Mouse (Mus musculus) hindbrain, embryonic 11.5 days (tissue): ENCODE measurements around the gene Thbs1. TPM values are rescaled to one million over a fixed set of nuclear protein-coding genes. Genes with fewer than 3 reads are reported as not detected.

Experiments
- ATAC-seq: fragments of 200-750 bp; cut with Nextera tagmentation; 2 replicates; pipeline ENCODE4 v1.8.0; 2017; ENCODE audit warnings: mild to moderate bottlenecking, moderate TSS enrichment, moderate library complexity; ENCODE audit not compliant: low FRiP score
- DNase-seq: peaks from one replicate; pipeline ENCODE4 v3.0.0-alpha.2; 2015; ENCODE audit warnings: low spot score
- H3K27ac ChIP-seq: fragments of 300-500 bp; sonication (generic); 2 replicates; pipeline ENCODE4 v1.5.1; 2014; ENCODE audit warnings: mild to moderate bottlenecking, low read depth, low read length
- H3K27me3 ChIP-seq: fragments of 300-500 bp; sonication (generic); 2 replicates; pipeline ENCODE4 v1.6.1; 2014; ENCODE audit warnings: mild to moderate bottlenecking, low read length, moderate library complexity, mixed read lengths; ENCODE audit not compliant: control insufficient read depth, insufficient read depth
- H3K36me3 ChIP-seq: fragments of 300-500 bp; sonication (generic); 2 replicates; pipeline ENCODE4 v1.6.1; 2014; ENCODE audit warnings: mild to moderate bottlenecking, low read length, moderate library complexity, mixed read lengths; ENCODE audit not compliant: control insufficient read depth, insufficient read depth
- H3K4me1 ChIP-seq: fragments of 300-500 bp; sonication (generic); replicated peaks from 2 replicates; pipeline ENCODE4 v1.6.1; 2014; ENCODE audit warnings: low read length, mixed read lengths; ENCODE audit not compliant: control insufficient read depth, insufficient read depth
- H3K4me2 ChIP-seq: fragments of 300-500 bp; sonication (generic); replicated peaks from 2 replicates; pipeline ENCODE4 v1.6.1; 2014; ENCODE audit warnings: mild to moderate bottlenecking, low read depth, low read length
- H3K4me3 ChIP-seq: fragments of 300-500 bp; sonication (generic); 2 replicates; pipeline ENCODE4 v1.5.1; 2014; ENCODE audit warnings: low read depth, low read length
- H3K9ac ChIP-seq: fragments of 300-500 bp; sonication (generic); 2 replicates; pipeline ENCODE4 v1.6.1; 2014; ENCODE audit warnings: low read depth, low read length
- H3K9me3 ChIP-seq: fragments of 300-500 bp; sonication (generic); 2 replicates; pipeline ENCODE4 v1.6.1; 2016; ENCODE audit warnings: low read length; ENCODE audit not compliant: control insufficient read depth
- WGBS: fragments of 180-500 bp; shearing (Covaris S2); extraction: QIAGEN DNeasy Blood & Tissue Kit; methylation state at CpG from one replicate; pipeline ENCODE4 v1.1.7; 2014; 5-methylcytosine and 5-hydroxymethylcytosine counted together
- polyA plus RNA-seq: library from polyadenylated mRNA; unstranded; fragments of >200 nt; fragmentation: Nextera tagmentation; extraction: Ambion mirVana; gene quantifications from 2 replicates; pipeline ENCODE4 v1.2.1, GENCODE M21; 2014

The Thbs1 gene
- polyA plus RNA-seq = 39.9 and 46.1 TPM in 2 replicates

DNA sequence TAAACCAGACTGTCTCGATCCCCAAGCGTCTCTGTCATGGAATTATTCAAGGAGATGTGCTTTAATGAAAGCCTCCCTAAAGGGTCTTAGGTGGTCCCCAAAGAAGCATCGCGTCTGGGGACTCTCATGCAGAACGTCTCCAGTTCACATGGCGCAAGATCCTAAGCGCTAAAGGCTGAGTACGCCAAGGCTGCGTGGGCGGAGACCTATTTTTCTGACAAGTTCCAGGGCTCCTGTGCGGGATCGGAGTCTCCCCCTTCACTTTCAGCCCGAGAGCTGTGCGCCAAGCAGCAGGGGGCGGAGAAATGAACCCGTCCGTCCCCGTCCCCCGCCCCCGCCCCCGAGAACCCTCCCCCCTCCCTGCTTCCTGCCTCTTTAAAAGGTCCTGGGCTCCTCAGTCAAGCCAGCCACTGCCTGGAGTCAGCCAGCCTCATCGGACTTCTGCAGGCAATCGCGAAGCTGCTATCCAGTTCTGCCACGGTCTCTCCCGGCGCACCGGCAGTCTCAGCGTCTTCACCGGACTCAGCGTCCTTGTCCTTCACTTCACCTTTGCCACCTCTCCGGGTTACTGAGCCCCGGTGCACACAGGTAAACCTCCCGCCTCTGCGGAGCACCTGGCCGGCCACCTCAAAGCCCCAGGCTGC lies at the start of gene Thbs1:
TSS of gene Thbs1 (plus strand) at position 389 of the 644 bp plus-strand sequence.
- under 1% methylated on average over 36 of the region's 36 CpGs for WGBS
- ATAC-seq (peak; percentile 82), DNase-seq (peak; percentile 74)
- Histone ChIP-seq H3K9me3 (no peaks in the 10 kb centered on the region), H3K4me3 (peak within 1 kb of the TSS; percentile 47), H3K4me1 (peaks cover 2% of the 10 kb centered on the region; the same call in 1 of the 2 replicates), H3K9ac (peak within 1 kb of the TSS; percentile 62), H3K27ac (no peak within 1 kb of the TSS), H3K27me3 (peaks cover 5% of the 10 kb centered on the region; the same call in 1 of the 2 replicates), H3K36me3 (no peaks in the 10 kb centered on the region), H3K4me2 (peak within 1 kb of the TSS; percentile 86)

DNA sequence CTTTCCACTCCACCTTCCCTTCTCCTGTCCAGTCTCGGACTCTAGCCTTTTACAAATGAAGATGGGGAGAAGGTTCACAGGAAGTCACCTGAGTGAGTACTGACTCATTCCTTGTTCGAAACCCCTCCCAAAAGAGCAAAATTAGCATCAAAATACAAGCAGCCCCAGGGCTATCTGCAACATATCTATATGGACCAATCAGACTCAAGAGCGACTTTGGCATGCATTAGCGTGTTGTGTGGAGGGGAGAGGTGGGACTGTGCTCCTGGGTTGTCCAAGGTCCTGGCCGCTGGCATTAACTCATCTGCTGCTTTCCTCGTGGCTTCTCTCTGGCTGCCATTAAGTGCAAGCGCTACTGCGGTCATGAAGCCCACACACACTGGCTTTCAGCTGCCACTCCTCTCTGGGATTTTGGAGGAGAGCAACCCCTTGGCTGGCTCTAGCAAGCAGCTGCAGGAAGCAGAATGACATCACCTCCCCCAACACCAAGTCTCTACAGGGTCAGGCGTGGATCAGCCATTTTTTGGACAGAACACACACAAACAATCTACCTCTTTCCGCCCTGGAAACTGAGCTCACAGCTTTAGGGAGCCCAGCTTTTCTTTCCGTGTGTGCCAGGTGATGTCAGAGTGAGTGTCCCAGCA lies 47.4 kb upstream of the Thbs1 start:
- Histone ChIP-seq H3K4me2 (no peak overlapping the region), H3K27ac (no peak overlapping the region), H3K4me3 (no peak overlapping the region), H3K4me1 (no peaks in the 10 kb centered on the region), H3K9me3 (no peaks in the 10 kb centered on the region), H3K27me3 (no peaks in the 10 kb centered on the region), H3K9ac (no peak overlapping the region), H3K36me3 (no peaks in the 10 kb centered on the region)
- no peak for ATAC-seq
- DNase-seq = no peak
- 87% methylated on average over 11 of the region's 11 CpGs for WGBS

GRCm38 (mm10) chr2:118066065-118066770 lies 45.5 kb upstream of the Thbs1 start:
- H3K27ac ChIP-seq = no peak overlapping the region
- H3K4me1 ChIP-seq = no peaks in the 10 kb centered on the region
- no peak overlapping the region for H3K9ac ChIP-seq
- ATAC-seq = no peak
- no peaks in the 10 kb centered on the region for H3K9me3 ChIP-seq
- peak; percentile 15 for DNase-seq
- no peak overlapping the region for H3K4me2 ChIP-seq
- H3K4me3 ChIP-seq = no peak overlapping the region
- 77% methylated on average over 8 of the region's 8 CpGs for WGBS
- H3K36me3 ChIP-seq = no peaks in the 10 kb centered on the region
- no peaks in the 10 kb centered on the region for H3K27me3 ChIP-seq

DNA sequence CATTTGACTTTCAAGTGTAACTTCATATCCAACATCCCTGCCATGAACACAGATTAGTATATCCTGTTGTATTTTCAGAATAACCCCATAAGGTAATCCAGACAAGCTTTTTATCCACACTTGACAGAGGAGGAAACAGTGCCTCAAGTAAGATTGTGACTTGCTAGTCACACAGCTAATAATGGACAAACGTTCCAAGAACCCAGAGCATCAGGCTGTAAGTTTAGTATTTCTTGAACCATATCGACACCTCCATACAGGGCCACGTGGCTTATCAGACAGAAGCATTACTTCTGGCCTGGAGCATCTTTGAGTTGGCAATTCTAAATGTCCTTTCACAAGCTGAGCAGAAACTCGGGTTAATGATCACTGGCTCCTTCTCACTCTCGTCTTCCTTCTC lies 41.7 kb upstream of the Thbs1 start:
- Histone ChIP-seq H3K36me3 (no peaks in the 10 kb centered on the region), H3K4me1 (no peaks in the 10 kb centered on the region), H3K4me3 (no peak overlapping the region), H3K9me3 (no peaks in the 10 kb centered on the region), H3K27ac (no peak overlapping the region), H3K27me3 (no peaks in the 10 kb centered on the region), H3K4me2 (no peak overlapping the region), H3K9ac (no peak overlapping the region)
- ATAC-seq (no peak), DNase-seq (no peak)
- WGBS = 79% methylated on average over 5 of the region's 5 CpGs

DNA sequence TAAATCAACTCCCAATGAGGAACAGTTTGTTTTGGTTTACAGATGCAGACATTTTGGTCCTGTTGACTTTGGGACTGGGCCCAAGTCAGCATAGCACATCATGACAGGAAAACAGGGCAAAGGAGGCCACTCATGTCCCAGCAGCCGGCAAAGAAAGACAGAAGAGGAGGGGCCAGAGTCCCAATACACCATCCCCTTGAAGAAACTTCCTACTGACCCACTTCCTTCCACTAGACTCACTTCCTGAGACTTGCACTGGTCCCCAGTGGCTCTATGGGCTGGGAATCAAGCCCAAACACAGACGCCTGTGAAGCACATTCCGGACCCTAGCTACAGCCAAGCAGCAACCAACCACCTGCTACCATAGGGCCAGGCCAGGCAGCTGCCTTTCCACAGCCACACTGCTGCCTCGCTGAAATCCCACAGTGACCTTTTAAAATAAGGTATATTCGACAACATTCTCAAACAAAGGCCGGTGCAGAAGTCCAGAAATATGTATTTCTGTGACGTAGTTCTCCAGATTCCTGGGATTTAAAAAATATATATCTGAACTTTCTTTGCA lies 38.8 kb upstream of the Thbs1 start:
- H3K27ac ChIP-seq = no peak overlapping the region
- no peaks in the 10 kb centered on the region for H3K27me3 ChIP-seq
- ATAC-seq = no peak
- DNase-seq = no peak
- H3K4me3 ChIP-seq = no peak overlapping the region
- H3K9me3 ChIP-seq = no peaks in the 10 kb centered on the region
- H3K36me3 ChIP-seq = no peaks in the 10 kb centered on the region
- WGBS = 86% methylated on average over 7 of the region's 7 CpGs
- no peaks in the 10 kb centered on the region for H3K4me1 ChIP-seq
- no peak overlapping the region for H3K9ac ChIP-seq
- no peak overlapping the region for H3K4me2 ChIP-seq

DNA sequence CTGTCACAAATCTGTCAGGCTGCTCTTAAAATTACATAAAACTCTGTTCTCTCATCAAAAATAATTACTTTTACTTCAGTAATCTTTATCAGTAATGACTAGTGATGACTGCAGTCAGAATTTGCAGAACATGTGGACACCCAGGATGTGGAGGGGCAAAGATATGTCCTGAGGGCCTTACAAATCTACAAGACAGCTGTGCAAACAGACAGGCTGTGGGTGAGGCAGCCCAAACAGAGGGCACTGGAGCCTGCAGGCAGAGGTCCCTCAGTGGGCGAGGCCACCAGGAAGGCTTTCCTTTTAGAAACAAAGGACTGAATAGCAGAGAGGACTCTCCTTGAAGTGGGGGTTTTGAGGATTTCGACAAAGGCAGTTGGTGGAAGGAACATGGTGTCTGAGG lies 37.6 kb upstream of the Thbs1 start:
- WGBS = 24% methylated on average over 2 of the region's 2 CpGs

GRCm38 (mm10) chr2:118075165-118075564 lies 36.5 kb upstream of the Thbs1 start:
- no peak overlapping the region for H3K4me2 ChIP-seq
- no peaks in the 10 kb centered on the region for H3K4me1 ChIP-seq
- no peak overlapping the region for H3K4me3 ChIP-seq
- 89% methylated on average over 4 of the region's 4 CpGs for WGBS
- H3K9me3 ChIP-seq = no peaks in the 10 kb centered on the region
- H3K9ac ChIP-seq = no peak overlapping the region
- no peak for DNase-seq
- no peak overlapping the region for H3K27ac ChIP-seq
- no peaks in the 10 kb centered on the region for H3K27me3 ChIP-seq
- no peak for ATAC-seq
- no peaks in the 10 kb centered on the region for H3K36me3 ChIP-seq

More for the DNA sequence above, 37.6 kb upstream of the Thbs1 start:
- ATAC-seq = no peak
- H3K27ac ChIP-seq = no peak overlapping the region
- no peak overlapping the region for H3K9ac ChIP-seq
- H3K4me1 ChIP-seq = no peaks in the 10 kb centered on the region
- no peaks in the 10 kb centered on the region for H3K36me3 ChIP-seq
- no peaks in the 10 kb centered on the region for H3K27me3 ChIP-seq
- H3K4me2 ChIP-seq = no peak overlapping the region
- H3K9me3 ChIP-seq = no peaks in the 10 kb centered on the region
- no peak overlapping the region for H3K4me3 ChIP-seq
- no peak for DNase-seq

- Histone ChIP-seq H3K9ac (no peak overlapping the region), H3K4me1 (no peaks in the 10 kb centered on the region), H3K4me3 (no peak overlapping the region), H3K27ac (no peak overlapping the region), H3K27me3 (no peaks in the 10 kb centered on the region), H3K36me3 (no peaks in the 10 kb centered on the region), H3K9me3 (no peaks in the 10 kb centered on the region), H3K4me2 (no peak overlapping the region)
- WGBS = 92% methylated on average over 4 of the region's 4 CpGs
- ATAC-seq (no peak), DNase-seq (no peak)
Observed at GRCm38 (mm10) chr2:118079131-118079530, 32.5 kb upstream of the Thbs1 start.
